Mouse (Mus musculus): Measurements from ENCODE around the gene Limd2. TPM values are rescaled to one million over a fixed set of nuclear protein-coding genes. Genes with fewer than 3 reads are reported as not detected.
"Not testable (repeated sequence)": the region's sequence is repeated elsewhere in the genome, so short reads cannot be mapped to it uniquely, and the experiment has no call there.

Gene Limd2
- polyA plus RNA-seq (2014; fragmentation: Nextera tagmentation; extraction: Ambion mirVana), result 431 and 442 TPM in 2 replicates

- peak within 1 kb of the TSS; percentile 96 for H3K4me2 ChIP-seq (ENCODE audit: low read depth, low read length)
- DNase-seq (ENCODE audit: low spot score) (peak; percentile 64), ATAC-seq (replicated peaks; ENCODE audit: insufficient number of reproducible peaks, low FRiP score, low TSS enrichment, low read depth) (peak; percentile 32)
- WGBS, result 30% methylated on average over 22 of the region's 22 CpGs
- H3K4me3 ChIP-seq (ENCODE audit: low read depth, low read length), result peak within 1 kb of the TSS; percentile 83
- H3K9me3 ChIP-seq (replicated peaks; ENCODE audit: control insufficient read depth, low read length), result no peaks in the 10 kb centered on the region
- peak within 1 kb of the TSS; percentile 99 for H3K27ac ChIP-seq (replicated peaks; ENCODE audit: low read depth, low read length)
- H3K4me1 ChIP-seq (ENCODE audit: control insufficient read depth, insufficient read depth, low read length), result peaks cover 19% of the 10 kb centered on the region
- no peaks in the 10 kb centered on the region for H3K27me3 ChIP-seq (ENCODE audit: control insufficient read depth, insufficient read depth, low read length)
- peak within 1 kb of the TSS; percentile 96 for H3K9ac ChIP-seq (replicated peaks; ENCODE audit: low read length)
- H3K36me3 ChIP-seq (replicated peaks; ENCODE audit: control insufficient read depth, insufficient read depth, low read depth, low read length), result peaks cover 18% of the 10 kb centered on the region
These were observed at the start of gene Limd2, which contains the start of gene Gm10840 for GRCm38 (mm10) chr11:106160841-106161721. Gene Limd2 (minus strand): TSS chr11:106160860. Gene Gm10840 (plus strand): TSS chr11:106160850.

- Histone ChIP-seq H3K9ac (replicated peaks; ENCODE audit: low read length) (no peak within 1 kb of the TSS), H3K9me3 (replicated peaks; ENCODE audit: control insufficient read depth, low read length) (no peaks in the 10 kb centered on the region), H3K27me3 (ENCODE audit: control insufficient read depth, insufficient read depth, low read length) (no peaks in the 10 kb centered on the region), H3K4me2 (ENCODE audit: low read depth, low read length) (no peak within 1 kb of the TSS), H3K4me3 (ENCODE audit: low read depth, low read length) (no peak within 1 kb of the TSS), H3K4me1 (ENCODE audit: control insufficient read depth, insufficient read depth, low read length) (no peaks in the 10 kb centered on the region), H3K36me3 (replicated peaks; ENCODE audit: control insufficient read depth, insufficient read depth, low read depth, low read length) (no peaks in the 10 kb centered on the region; the same call in none of the 2 replicates), H3K27ac (replicated peaks; ENCODE audit: low read depth, low read length) (no peak within 1 kb of the TSS)
- ATAC-seq (replicated peaks; ENCODE audit: insufficient number of reproducible peaks, low FRiP score, low TSS enrichment, low read depth), result no peak
- DNase-seq (ENCODE audit: low spot score), result no peak
- 86% methylated on average over 5 of the region's 5 CpGs for WGBS
These were observed 41.4 kb upstream of the Limd2 start, which contains the start of gene Strada for GRCm38 (mm10) chr11:106202123-106202465. Gene Strada (minus strand): TSS chr11:106202168.

GRCm38 (mm10) chr11:106201337-106202122 is 40.9 kb upstream of the Limd2 start:
- H3K36me3 ChIP-seq (replicated peaks; ENCODE audit: control insufficient read depth, insufficient read depth, low read depth, low read length), result no peaks in the 10 kb centered on the region; the same call in none of the 2 replicates

GRCm38 (mm10) chr11:106200756-106201155 is 40.1 kb upstream of the Limd2 start:
- Histone ChIP-seq H3K4me3 (ENCODE audit: low read depth, low read length) (no peak overlapping the region), H3K9me3 (replicated peaks; ENCODE audit: control insufficient read depth, low read length) (no peaks in the 10 kb centered on the region), H3K36me3 (replicated peaks; ENCODE audit: control insufficient read depth, insufficient read depth, low read depth, low read length) (no peaks in the 10 kb centered on the region; the same call in none of the 2 replicates), H3K4me2 (ENCODE audit: low read depth, low read length) (no peak overlapping the region), H3K9ac (replicated peaks; ENCODE audit: low read length) (no peak overlapping the region), H3K4me1 (ENCODE audit: control insufficient read depth, insufficient read depth, low read length) (no peaks in the 10 kb centered on the region), H3K27ac (replicated peaks; ENCODE audit: low read depth, low read length) (no peak overlapping the region), H3K27me3 (ENCODE audit: control insufficient read depth, insufficient read depth, low read length) (no peaks in the 10 kb centered on the region)
- WGBS, result 84% methylated on average over 6 of the region's 6 CpGs
- DNase-seq (ENCODE audit: low spot score), result no peak
- no peak for ATAC-seq (replicated peaks; ENCODE audit: insufficient number of reproducible peaks, low FRiP score, low TSS enrichment, low read depth)

More at GRCm38 (mm10) chr11:106201337-106202122, 40.9 kb upstream of the Limd2 start:
- H3K27ac ChIP-seq (replicated peaks; ENCODE audit: low read depth, low read length), result no peak overlapping the region
- no peaks in the 10 kb centered on the region for H3K27me3 ChIP-seq (ENCODE audit: control insufficient read depth, insufficient read depth, low read length)
- H3K4me3 ChIP-seq (ENCODE audit: low read depth, low read length), result no peak overlapping the region
- H3K4me1 ChIP-seq (ENCODE audit: control insufficient read depth, insufficient read depth, low read length), result no peaks in the 10 kb centered on the region
- H3K9me3 ChIP-seq (replicated peaks; ENCODE audit: control insufficient read depth, low read length), result no peaks in the 10 kb centered on the region
- DNase-seq (ENCODE audit: low spot score) (no peak), ATAC-seq (replicated peaks; ENCODE audit: insufficient number of reproducible peaks, low FRiP score, low TSS enrichment, low read depth) (no peak)
- H3K4me2 ChIP-seq (ENCODE audit: low read depth, low read length), result no peak overlapping the region
- no peak overlapping the region for H3K9ac ChIP-seq (replicated peaks; ENCODE audit: low read length)
- 94% methylated on average over 19 of the region's 19 CpGs for WGBS

- WGBS, result 96% methylated on average over 7 of the region's 7 CpGs
- H3K4me1 ChIP-seq (ENCODE audit: control insufficient read depth, insufficient read depth, low read length); H3K4me3 ChIP-seq (ENCODE audit: low read depth, low read length); H3K27ac ChIP-seq (replicated peaks; ENCODE audit: low read depth, low read length); ATAC-seq (replicated peaks; ENCODE audit: insufficient number of reproducible peaks, low FRiP score, low TSS enrichment, low read depth); H3K27me3 ChIP-seq (ENCODE audit: control insufficient read depth, insufficient read depth, low read length); H3K9me3 ChIP-seq (replicated peaks; ENCODE audit: control insufficient read depth, low read length); DNase-seq (ENCODE audit: low spot score); H3K36me3 ChIP-seq (replicated peaks; ENCODE audit: control insufficient read depth, insufficient read depth, low read depth, low read length); H3K4me2 ChIP-seq (ENCODE audit: low read depth, low read length); H3K9ac ChIP-seq (replicated peaks; ENCODE audit: low read length): not testable (repeated sequence)
These were observed 39.3 kb upstream of the Limd2 start for GRCm38 (mm10) chr11:106199997-106200396.

GRCm38 (mm10) chr11:106198277-106198676 is 37.6 kb upstream of the Limd2 start:
- no peaks in the 10 kb centered on the region for H3K4me1 ChIP-seq (ENCODE audit: control insufficient read depth, insufficient read depth, low read length)
- ATAC-seq (replicated peaks; ENCODE audit: insufficient number of reproducible peaks, low FRiP score, low TSS enrichment, low read depth) (no peak), DNase-seq (ENCODE audit: low spot score) (no peak)
- no peak overlapping the region for H3K27ac ChIP-seq (replicated peaks; ENCODE audit: low read depth, low read length)
- no peaks in the 10 kb centered on the region for H3K9me3 ChIP-seq (replicated peaks; ENCODE audit: control insufficient read depth, low read length)
- no peaks in the 10 kb centered on the region for H3K27me3 ChIP-seq (ENCODE audit: control insufficient read depth, insufficient read depth, low read length)
- no peak overlapping the region for H3K9ac ChIP-seq (replicated peaks; ENCODE audit: low read length)
- no peaks in the 10 kb centered on the region; the same call in 1 of the 2 replicates for H3K36me3 ChIP-seq (replicated peaks; ENCODE audit: control insufficient read depth, insufficient read depth, low read depth, low read length)
- H3K4me2 ChIP-seq (ENCODE audit: low read depth, low read length), result no peak overlapping the region
- WGBS, result 87% methylated on average over 4 of the region's 4 CpGs
- H3K4me3 ChIP-seq (ENCODE audit: low read depth, low read length), result no peak overlapping the region

GRCm38 (mm10) chr11:106195341-106195740 is 34.7 kb upstream of the Limd2 start:
- no peak overlapping the region for H3K27ac ChIP-seq (replicated peaks; ENCODE audit: low read depth, low read length)
- H3K27me3 ChIP-seq (ENCODE audit: control insufficient read depth, insufficient read depth, low read length), result no peaks in the 10 kb centered on the region
- H3K9ac ChIP-seq (replicated peaks; ENCODE audit: low read length), result no peak overlapping the region
- H3K9me3 ChIP-seq (replicated peaks; ENCODE audit: control insufficient read depth, low read length), result no peaks in the 10 kb centered on the region
- DNase-seq (ENCODE audit: low spot score) (no peak), ATAC-seq (replicated peaks; ENCODE audit: insufficient number of reproducible peaks, low FRiP score, low TSS enrichment, low read depth) (no peak)
- H3K4me1 ChIP-seq (ENCODE audit: control insufficient read depth, insufficient read depth, low read length), result no peaks in the 10 kb centered on the region
- no peak overlapping the region for H3K4me2 ChIP-seq (ENCODE audit: low read depth, low read length)
- H3K36me3 ChIP-seq (replicated peaks; ENCODE audit: control insufficient read depth, insufficient read depth, low read depth, low read length), result no peaks in the 10 kb centered on the region
- no peak overlapping the region for H3K4me3 ChIP-seq (ENCODE audit: low read depth, low read length)

Measured in embryonic facial prominence, embryonic 11.5 days (tissue).